ENCODE assay signal across 29 mouse cellular contexts in the genomic region with DNA sequence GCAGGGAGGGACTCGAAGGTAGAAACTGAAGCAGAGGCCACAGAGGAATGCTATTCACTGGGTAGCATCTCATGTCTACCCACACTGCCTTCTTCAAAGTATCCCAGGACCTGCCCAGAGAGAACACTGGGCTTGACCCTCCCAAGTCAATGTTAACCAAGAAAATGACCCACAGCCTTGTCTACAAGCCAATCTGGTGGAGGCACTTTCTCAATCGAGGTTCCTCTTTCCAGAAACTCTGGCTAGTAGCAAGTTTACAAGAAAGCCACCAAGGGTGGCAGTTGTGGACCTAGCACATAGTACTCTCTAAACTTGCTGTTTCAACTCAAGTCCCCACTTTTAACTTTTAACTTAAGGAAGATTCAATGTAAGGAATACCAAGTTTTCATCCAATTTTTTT. TPM values are rescaled to one million over a fixed set of nuclear protein-coding genes. Genes with fewer than 3 reads are reported as not detected.
DNase-seq lines count a peak whose midpoint lies in the region; ATAC-seq and TF ChIP-seq lines count a peak whose summit lies in the region.
"Had no signal": no experiment of that assay in that cellular context is flagged by ENCODE, and none has a peak within 500 bp of the region (broad histone marks: within the 10 kb centered on the region; RNA-seq: fewer than 3 reads in every experiment).

No protein-coding gene starts in this region.

- no peak overlapping the region for H3K4me2 ChIP-seq in lung, postnatal 0 days (replicated peaks; ENCODE audit: low read depth, low read length)
- H3K4me2 ChIP-seq in neural tube, embryonic 15.5 days, result no peak overlapping the region
- H3K4me2 ChIP-seq: forebrain, embryonic 15.5 days; heart, embryonic 12.5 days; kidney, embryonic 15.5 days; limb, embryonic 12.5 days; liver, embryonic 15.5 days; lung, embryonic 15.5 days; midbrain, embryonic 12.5 days; neural tube, embryonic 13.5 days had no signal

- H3K9me3 ChIP-seq in lung, postnatal 0 days (ENCODE audit: low read length), result no peaks in the 10 kb centered on the region
- no peaks in the 10 kb centered on the region for H3K9me3 ChIP-seq in neural tube, embryonic 15.5 days (replicated peaks)
- H3K9me3 ChIP-seq: forebrain, embryonic 15.5 days; heart, embryonic 12.5 days; hindbrain, embryonic 10.5 days; kidney, embryonic 15.5 days; liver, embryonic 15.5 days; lung, embryonic 15.5 days; midbrain, embryonic 12.5 days; neural tube, embryonic 13.5 days had no signal

- H3K36me3 ChIP-seq in lung, postnatal 0 days (ENCODE audit: insufficient read depth, low read length), result no peaks in the 10 kb centered on the region
- no peaks in the 10 kb centered on the region for H3K36me3 ChIP-seq in neural tube, embryonic 15.5 days
- H3K36me3 ChIP-seq: forebrain, embryonic 15.5 days; heart, embryonic 12.5 days; hindbrain, embryonic 10.5 days; kidney, embryonic 15.5 days; limb, embryonic 12.5 days; liver, embryonic 15.5 days; lung, embryonic 15.5 days; midbrain, embryonic 12.5 days; neural tube, embryonic 13.5 days had no signal

- H3K9ac ChIP-seq in lung, postnatal 0 days (replicated peaks; ENCODE audit: low read depth), result no peak overlapping the region
- H3K9ac ChIP-seq in neural tube, embryonic 15.5 days (replicated peaks), result no peak overlapping the region
- H3K9ac ChIP-seq: forebrain, embryonic 15.5 days; heart, embryonic 12.5 days; kidney, embryonic 15.5 days; limb, embryonic 12.5 days; liver, embryonic 15.5 days; lung, embryonic 15.5 days; midbrain, embryonic 12.5 days; neural tube, embryonic 13.5 days had no signal

- WGBS in lung, postnatal 0 days, result 53% methylated on average over 2 of the region's 2 CpGs
- WGBS in neural tube, embryonic 15.5 days, result 83% methylated on average over 2 of the region's 2 CpGs

- H3K27ac ChIP-seq in lung, postnatal 0 days (ENCODE audit: low read length), result no peak overlapping the region
- 0 out of 2 replicates have a peak overlapping the region, but pooled peaks have one; percentile 19 for H3K27ac ChIP-seq in brown adipose tissue, adult 24 weeks (replicated peaks; ENCODE audit: low read depth, low read length)
- H3K27ac ChIP-seq in neural tube, embryonic 15.5 days (replicated peaks), result no peak overlapping the region
- H3K27ac ChIP-seq: forebrain, embryonic 15.5 days; hindbrain, embryonic 10.5 days; kidney, embryonic 15.5 days; left cerebral cortex, adult 2 months; limb, embryonic 12.5 days; liver, embryonic 15.5 days; lung, embryonic 15.5 days; midbrain, embryonic 12.5 days; neural tube, embryonic 13.5 days had no signal

- no peak for TF ChIP-seq CTCF in lung, postnatal 0 days (IDR thresholded peaks at IDR 0.05)

- no peak overlapping the region for H3K4me3 ChIP-seq in lung, postnatal 0 days (ENCODE audit: low read depth, low read length)
- no peak overlapping the region for H3K4me3 ChIP-seq in brown adipose tissue, adult 24 weeks (ENCODE audit: insufficient read depth, low read depth, low read length)
- no peak overlapping the region for H3K4me3 ChIP-seq in neural tube, embryonic 15.5 days (replicated peaks)
- H3K4me3 ChIP-seq: forebrain, embryonic 15.5 days; heart, embryonic 12.5 days; hindbrain, embryonic 10.5 days; kidney, embryonic 15.5 days; layer of hippocampus, adult 2 months; left cerebral cortex, adult 2 months; limb, embryonic 12.5 days; liver, embryonic 15.5 days; lung, embryonic 15.5 days; midbrain, embryonic 12.5 days; neural tube, embryonic 13.5 days had no signal

- peak; percentile 51 for DNase-seq in lung, postnatal 36 days
- no peak for DNase-seq in lung, postnatal 0 days (ENCODE audit: low spot score)
- no peak for DNase-seq in ovary, postnatal 10 days (ENCODE audit: low spot score)
- no peak for DNase-seq in Muller cell, postnatal 12 days (ENCODE audit: inconsistent ontology term)
- DNase-seq: adrenal gland, postnatal 10 days; B cell, adult 2 months; cerebellum, adult 2 months; cerebellum, postnatal 14 days; kidney, adult 18-20 months; kidney, postnatal 36 days; right cerebral cortex, postnatal 25 days; thymus, adult 2 months; thymus, postnatal 36 days had no signal

- TF ChIP-seq EP300 in lung, postnatal 0 days (IDR thresholded peaks at IDR 0.05), result no peak

- no peaks in the 10 kb centered on the region for H3K4me1 ChIP-seq in lung, postnatal 0 days (ENCODE audit: insufficient read depth, low read depth, low read length)
- H3K4me1 ChIP-seq in brown adipose tissue, adult 24 weeks (ENCODE audit: control insufficient read depth, insufficient read depth, insufficient read length, low read length), result no peaks in the 10 kb centered on the region
- H3K4me1 ChIP-seq in neural tube, embryonic 15.5 days, result no peaks in the 10 kb centered on the region
- H3K4me1 ChIP-seq: forebrain, embryonic 15.5 days; hindbrain, embryonic 10.5 days; kidney, embryonic 15.5 days; limb, embryonic 12.5 days; liver, embryonic 15.5 days; lung, embryonic 15.5 days; midbrain, embryonic 12.5 days; neural tube, embryonic 13.5 days had no signal

- no peaks in the 10 kb centered on the region for H3K27me3 ChIP-seq in lung, postnatal 0 days (replicated peaks; ENCODE audit: insufficient read depth, low read length)
- H3K27me3 ChIP-seq in neural tube, embryonic 15.5 days (replicated peaks), result no peaks in the 10 kb centered on the region
- H3K27me3 ChIP-seq: forebrain, embryonic 15.5 days; heart, embryonic 12.5 days; kidney, embryonic 15.5 days; limb, embryonic 12.5 days; liver, embryonic 15.5 days; lung, embryonic 15.5 days; midbrain, embryonic 12.5 days; neural tube, embryonic 13.5 days; Patski had no signal

- no peak for ATAC-seq in lung, postnatal 0 days
- ATAC-seq in megakaryocyte, adult 5-6 weeks (ENCODE audit: poor library complexity, severe bottlenecking), result peak; percentile 85
- ATAC-seq in neural tube, embryonic 15.5 days (ENCODE audit: low FRiP score), result no peak
- ATAC-seq: forebrain, embryonic 15.5 days; hindbrain, embryonic 16.5 days; Patski had no signal

RNA-seq across cellular contexts. Expression of gene C3ar1, which starts 3.3 kb away (rescaled TPM):
- polyA plus RNA-seq in lung, postnatal 0 days (2015; fragmentation: Nextera tagmentation; extraction: Ambion mirVana), result 3.4 and 3.6 TPM in 2 replicates
- 3.3 and 4.4 TPM in 2 replicates for polyA plus RNA-seq in brown adipose tissue, adult 24 weeks (2012; ENCODE audit: insufficient read depth, insufficient read length, missing spikeins)
- total RNA-seq in megakaryocyte, adult 5-6 weeks (2015), result 4.4 and 5.3 TPM in 2 replicates
- total RNA-seq in megakaryocyte, adult 5-6 weeks (2017), result 4.7 and 5.0 TPM in 2 replicates
- 2.1 and 2.2 TPM in 2 replicates for polyA plus RNA-seq in neural tube, embryonic 15.5 days (2015; fragmentation: Nextera tagmentation; extraction: Ambion mirVana)
- polyA plus RNA-seq: Patski had no signal

RNA-seq across cellular contexts. Expression of gene Necap1, which starts 21.6 kb away (rescaled TPM):
- 30.3 and 31.2 TPM in 2 replicates for polyA plus RNA-seq in lung, postnatal 0 days (2015; fragmentation: Nextera tagmentation; extraction: Ambion mirVana)
- polyA plus RNA-seq in brown adipose tissue, adult 24 weeks (2012; ENCODE audit: insufficient read depth, insufficient read length, missing spikeins), result 16.3 and 20.4 TPM in 2 replicates
- total RNA-seq in megakaryocyte, adult 5-6 weeks (2015), result 33.0 and 34.4 TPM in 2 replicates
- total RNA-seq in megakaryocyte, adult 5-6 weeks (2017), result 24.9 and 25.9 TPM in 2 replicates
- 148 and 168 TPM in 2 replicates for polyA plus RNA-seq in neural tube, embryonic 15.5 days (2015; fragmentation: Nextera tagmentation; extraction: Ambion mirVana)

RNA-seq across cellular contexts. Expression of gene Foxj2, which starts 33.0 kb away (rescaled TPM):
- polyA plus RNA-seq in lung, postnatal 0 days (2015; fragmentation: Nextera tagmentation; extraction: Ambion mirVana), result 5.5 and 6.1 TPM in 2 replicates
- 7.6 and 10.5 TPM in 2 replicates for polyA plus RNA-seq in brown adipose tissue, adult 24 weeks (2012; ENCODE audit: insufficient read depth, insufficient read length, missing spikeins)
- 35.6 and 43.1 TPM in 2 replicates for total RNA-seq in megakaryocyte, adult 5-6 weeks (2015)
- 10.2 and 16.1 TPM in 2 replicates for total RNA-seq in megakaryocyte, adult 5-6 weeks (2017)
- 7.1 and 7.4 TPM in 2 replicates for polyA plus RNA-seq in neural tube, embryonic 15.5 days (2015; fragmentation: Nextera tagmentation; extraction: Ambion mirVana)

RNA-seq across cellular contexts. Expression of gene Slc2a3, which starts 51.3 kb away (rescaled TPM):
- polyA plus RNA-seq in lung, postnatal 0 days (2015; fragmentation: Nextera tagmentation; extraction: Ambion mirVana), result 3.8 and 5.0 TPM in 2 replicates
- 0.83 and 2.9 TPM in 2 replicates for polyA plus RNA-seq in brown adipose tissue, adult 24 weeks (2012; ENCODE audit: insufficient read depth, insufficient read length, missing spikeins)
- total RNA-seq in megakaryocyte, adult 5-6 weeks (2015), result 44.5 and 48.4 TPM in 2 replicates
- total RNA-seq in megakaryocyte, adult 5-6 weeks (2017), result 51.4 and 63.5 TPM in 2 replicates
- 47.9 and 50.6 TPM in 2 replicates for polyA plus RNA-seq in neural tube, embryonic 15.5 days (2015; fragmentation: Nextera tagmentation; extraction: Ambion mirVana)
